Mouse (Mus musculus): ENCODE measurements around the gene Zmynd19. TPM values are rescaled to one million over a fixed set of nuclear protein-coding genes. Genes with fewer than 3 reads are reported as not detected.

The Zmynd19 gene
- polyA plus RNA-seq, 1 experiment from 2014 or later = 31.9 TPM

DNA sequence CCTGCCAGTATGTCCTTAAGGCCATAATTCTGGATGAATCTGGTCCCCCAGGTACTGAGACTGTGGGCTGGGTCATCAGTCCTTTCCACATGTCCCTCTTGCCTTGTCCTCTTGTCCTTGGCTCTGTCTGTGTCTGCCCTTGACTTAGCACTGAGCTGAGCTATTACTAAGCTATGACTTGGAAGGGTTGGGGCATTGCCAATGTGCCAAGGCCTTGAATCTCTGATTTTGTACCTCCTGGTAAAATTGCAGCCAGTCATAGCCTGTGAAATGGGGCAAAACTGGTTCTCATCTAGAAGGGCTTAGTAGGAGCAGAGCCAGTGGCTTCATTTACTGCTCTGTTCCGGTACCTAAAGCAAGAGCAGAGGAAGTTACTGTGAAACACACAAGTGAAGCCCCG is 46.9 kb downstream of the Zmynd19 start:
- WGBS = 94% methylated on average over 2 of the region's 2 CpGs
- DNase-seq (ENCODE audit: low spot score) (no peak), ATAC-seq (ENCODE audit: insufficient read depth, low FRiP score, low TSS enrichment) (no peak)
- Histone ChIP-seq H3K4me2 (ENCODE audit: low read depth) (no peak overlapping the region), H3K27me3 (ENCODE audit: control insufficient read depth, insufficient read depth, low read length) (no peaks in the 10 kb centered on the region), H3K36me3 (ENCODE audit: control insufficient read depth, insufficient read depth, low read length) (no peaks in the 10 kb centered on the region), H3K4me3 (ENCODE audit: low read depth, low read length) (no peak overlapping the region), H3K4me1 (ENCODE audit: control insufficient read depth, insufficient read depth, low read length) (no peaks in the 10 kb centered on the region), H3K9ac (ENCODE audit: low read length) (no peak overlapping the region), H3K9me3 (ENCODE audit: control insufficient read depth, low read length) (no peaks in the 10 kb centered on the region), H3K27ac (ENCODE audit: low read depth, low read length) (no peak overlapping the region)

DNA sequence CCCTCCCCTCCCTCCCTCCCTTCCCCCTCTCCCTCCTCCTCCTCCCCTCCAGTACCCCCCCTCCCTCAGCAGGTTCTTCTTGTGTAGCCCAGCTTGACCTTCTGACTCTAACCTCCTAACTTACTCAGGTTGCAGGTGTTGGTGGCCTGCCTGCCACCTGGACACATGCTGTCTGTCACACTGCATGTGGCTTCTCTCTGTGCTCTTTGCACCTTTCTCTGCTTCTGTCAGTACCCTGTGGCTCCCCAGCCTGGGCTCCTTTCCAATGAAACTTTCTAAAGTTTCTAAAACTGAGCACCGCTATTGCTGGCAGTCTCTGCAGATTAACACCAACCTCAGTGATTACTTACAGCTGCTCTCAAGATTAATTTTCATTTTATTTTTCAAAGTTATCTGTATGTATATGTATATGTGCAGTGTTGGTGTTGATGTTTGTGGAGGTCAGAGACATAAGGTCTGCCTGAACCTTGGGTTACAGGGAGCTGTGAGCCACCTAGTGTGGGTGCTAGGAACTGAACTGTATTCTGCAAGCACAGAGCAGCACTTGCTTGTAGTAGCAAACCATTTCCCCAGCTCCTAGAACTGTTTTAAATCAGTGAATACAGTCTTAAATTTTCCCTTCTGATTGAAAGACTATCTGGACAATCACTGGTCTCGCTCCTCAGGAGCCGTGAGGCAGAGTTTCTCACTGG is 51.1 kb downstream of the Zmynd19 start:
- H3K9ac ChIP-seq (ENCODE audit: low read length) = no peak overlapping the region
- no peak for DNase-seq (ENCODE audit: low spot score)
- no peak overlapping the region for H3K27ac ChIP-seq (ENCODE audit: low read depth, low read length)
- no peaks in the 10 kb centered on the region for H3K36me3 ChIP-seq (ENCODE audit: control insufficient read depth, insufficient read depth, low read length)
- no peak overlapping the region for H3K4me2 ChIP-seq (ENCODE audit: low read depth)
- 75% methylated on average over 3 of the region's 3 CpGs for WGBS
- no peaks in the 10 kb centered on the region for H3K4me1 ChIP-seq (ENCODE audit: control insufficient read depth, insufficient read depth, low read length)
- no peaks in the 10 kb centered on the region for H3K27me3 ChIP-seq (ENCODE audit: control insufficient read depth, insufficient read depth, low read length)
- no peak for ATAC-seq (ENCODE audit: insufficient read depth, low FRiP score, low TSS enrichment)
- H3K4me3 ChIP-seq (ENCODE audit: low read depth, low read length) = no peak overlapping the region
- no peaks in the 10 kb centered on the region for H3K9me3 ChIP-seq (ENCODE audit: control insufficient read depth, low read length)

DNA sequence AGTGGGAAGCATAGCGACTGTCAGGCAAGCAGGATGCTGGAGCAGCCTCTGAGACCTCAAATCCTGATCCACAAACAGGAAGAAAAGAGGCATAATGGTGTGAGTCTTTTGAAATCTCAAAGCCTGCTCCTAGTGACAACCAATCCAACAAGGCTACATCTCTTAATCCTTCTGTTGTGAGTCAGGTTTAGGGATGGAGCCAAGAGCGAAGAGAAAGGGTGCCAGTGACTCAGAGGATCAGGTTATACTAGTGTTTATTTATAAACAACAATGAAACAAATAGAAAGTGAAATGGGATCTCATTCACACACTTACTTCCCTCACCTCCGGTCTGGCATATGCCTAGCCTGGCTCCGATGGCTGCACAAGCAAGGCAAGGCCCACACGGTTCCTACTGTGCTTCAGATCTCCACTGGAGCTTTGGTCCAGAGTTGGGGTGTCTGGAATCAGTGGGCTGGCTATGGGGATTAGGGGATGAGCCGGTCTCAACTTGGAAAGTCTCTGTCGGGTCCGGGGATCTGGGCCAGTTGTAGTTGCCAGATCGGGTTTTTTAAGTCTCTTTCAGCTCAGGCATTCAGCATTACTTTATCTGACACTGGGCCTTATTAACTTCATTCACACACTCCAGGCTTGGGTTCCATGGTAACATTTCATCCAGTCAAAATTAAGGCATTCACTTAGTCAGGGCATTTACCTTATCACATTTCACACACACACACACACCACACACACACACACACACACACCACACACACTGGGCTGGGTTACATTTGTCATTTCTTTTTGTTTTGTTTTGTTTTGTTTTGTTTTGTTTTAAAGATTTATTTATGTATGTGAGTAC is 54.6 kb downstream of the Zmynd19 start:
- Histone ChIP-seq H3K27ac (ENCODE audit: low read depth, low read length) (no peak overlapping the region), H3K4me2 (ENCODE audit: low read depth) (no peak overlapping the region), H3K9me3 (ENCODE audit: control insufficient read depth, low read length) (no peaks in the 10 kb centered on the region), H3K36me3 (ENCODE audit: control insufficient read depth, insufficient read depth, low read length) (no peaks in the 10 kb centered on the region), H3K4me3 (ENCODE audit: low read depth, low read length) (no peak overlapping the region), H3K9ac (ENCODE audit: low read length) (no peak overlapping the region), H3K27me3 (ENCODE audit: control insufficient read depth, insufficient read depth, low read length) (no peaks in the 10 kb centered on the region), H3K4me1 (ENCODE audit: control insufficient read depth, insufficient read depth, low read length) (no peaks in the 10 kb centered on the region)
- 84% methylated on average over 9 of the region's 9 CpGs for WGBS
- no peak for DNase-seq (ENCODE audit: low spot score)
- no peak for ATAC-seq (ENCODE audit: insufficient read depth, low FRiP score, low TSS enrichment)

DNA sequence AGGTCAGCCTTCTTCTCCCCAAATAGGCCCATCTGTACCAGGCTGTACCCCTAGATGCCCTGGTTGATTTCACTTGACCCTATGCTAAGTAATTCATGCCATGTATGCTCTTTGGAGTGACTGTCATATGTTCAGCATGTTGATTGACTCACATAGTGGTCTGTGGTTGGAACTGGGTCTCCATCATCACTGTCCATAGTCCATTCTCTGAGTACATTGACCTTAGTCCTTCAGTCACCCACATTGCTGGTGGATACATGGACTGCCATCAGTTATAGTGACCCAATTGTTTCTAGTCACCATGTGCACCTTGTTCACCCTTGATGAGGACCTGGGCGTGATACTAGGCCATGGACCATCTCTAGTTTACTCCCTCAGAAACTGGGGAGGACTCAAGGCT is 57.2 kb downstream of the Zmynd19 start:
- ATAC-seq (ENCODE audit: insufficient read depth, low FRiP score, low TSS enrichment) (no peak), DNase-seq (ENCODE audit: low spot score) (no peak)
- H3K4me1 ChIP-seq (ENCODE audit: control insufficient read depth, insufficient read depth, low read length) = no peaks in the 10 kb centered on the region
- no peaks in the 10 kb centered on the region for H3K9me3 ChIP-seq (ENCODE audit: control insufficient read depth, low read length)
- WGBS = 90% methylated on average over 1 of the region's 1 CpGs
- H3K9ac ChIP-seq (ENCODE audit: low read length) = no peak overlapping the region
- no peak overlapping the region for H3K4me2 ChIP-seq (ENCODE audit: low read depth)
- H3K36me3 ChIP-seq (ENCODE audit: control insufficient read depth, insufficient read depth, low read length) = no peaks in the 10 kb centered on the region
- H3K27me3 ChIP-seq (ENCODE audit: control insufficient read depth, insufficient read depth, low read length) = no peaks in the 10 kb centered on the region
- H3K4me3 ChIP-seq (ENCODE audit: low read depth, low read length) = no peak overlapping the region
- no peak overlapping the region for H3K27ac ChIP-seq (ENCODE audit: low read depth, low read length)

- no peaks in the 10 kb centered on the region for H3K9me3 ChIP-seq (ENCODE audit: control insufficient read depth, low read length)
- ATAC-seq (ENCODE audit: insufficient read depth, low FRiP score, low TSS enrichment) (no peak), DNase-seq (ENCODE audit: low spot score) (no peak)
- no peak overlapping the region for H3K4me2 ChIP-seq (ENCODE audit: low read depth)
- H3K9ac ChIP-seq (ENCODE audit: low read length) = no peak overlapping the region
- no peaks in the 10 kb centered on the region for H3K27me3 ChIP-seq (ENCODE audit: control insufficient read depth, insufficient read depth, low read length)
- H3K4me3 ChIP-seq (ENCODE audit: low read depth, low read length) = no peak overlapping the region
- no peaks in the 10 kb centered on the region for H3K4me1 ChIP-seq (ENCODE audit: control insufficient read depth, insufficient read depth, low read length)
- no peak overlapping the region for H3K27ac ChIP-seq (ENCODE audit: low read depth, low read length)
- H3K36me3 ChIP-seq (ENCODE audit: control insufficient read depth, insufficient read depth, low read length) = no peaks in the 10 kb centered on the region
Observed at GRCm38 (mm10) chr2:25008250-25008649, 58.7 kb downstream of the Zmynd19 start.

Small RNA genes lying within 50 kb of the gene (microRNA-seq; reads per million reads assigned to microRNA genes)
- gene Gm22875 = not detected

Other genes starting within 250 kb of the Zmynd19 start
- 2.7 and 2.9 TPM in 2 replicates for gene Cacna1b, start 186.6 kb upstream of the Zmynd19 start, polyA plus RNA-seq (2014; fragmentation: Nextera tagmentation; extraction: Ambion mirVana)
- gene Ehmt1, start 30.2 kb upstream of the Zmynd19 start, polyA plus RNA-seq (2014; fragmentation: Nextera tagmentation; extraction: Ambion mirVana) = 110 and 113 TPM in 2 replicates
- 9.5 and 15.6 TPM in 2 replicates for gene Arrdc1, start 14.5 kb upstream of the Zmynd19 start, polyA plus RNA-seq (2014; fragmentation: Nextera tagmentation; extraction: Ambion mirVana)
- 30.5 and 32.7 TPM in 2 replicates for gene Dph7, start 12.6 kb downstream of the Zmynd19 start, polyA plus RNA-seq (2014; fragmentation: Nextera tagmentation; extraction: Ambion mirVana)
- gene Mrpl41, start 25.3 kb downstream of the Zmynd19 start, polyA plus RNA-seq (2014; fragmentation: Nextera tagmentation; extraction: Ambion mirVana) = 144 and 147 TPM in 2 replicates
- 4.3 and 4.6 TPM in 2 replicates for gene Pnpla7, start 26.2 kb downstream of the Zmynd19 start, polyA plus RNA-seq (2014; fragmentation: Nextera tagmentation; extraction: Ambion mirVana)
- 52.6 and 56.1 TPM in 2 replicates for gene Nsmf, start 104.6 kb downstream of the Zmynd19 start, polyA plus RNA-seq (2014; fragmentation: Nextera tagmentation; extraction: Ambion mirVana)
- not detected in 2 replicates for gene Entpd8, start 130.5 kb downstream of the Zmynd19 start, polyA plus RNA-seq (2014; fragmentation: Nextera tagmentation; extraction: Ambion mirVana)
- 0.29 TPM in 1 of 2 replicates, not detected in the other for gene Noxa1, start 145.4 kb downstream of the Zmynd19 start, polyA plus RNA-seq (2014; fragmentation: Nextera tagmentation; extraction: Ambion mirVana)
- gene Nrarp, start 231.0 kb downstream of the Zmynd19 start, polyA plus RNA-seq (2014; fragmentation: Nextera tagmentation; extraction: Ambion mirVana) = 53.7 and 57.8 TPM in 2 replicates
- gene Tor4a, start 247.1 kb downstream of the Zmynd19 start, polyA plus RNA-seq (2014; fragmentation: Nextera tagmentation; extraction: Ambion mirVana) = 1.6 and 1.9 TPM in 2 replicates